Mouse (Mus musculus) bone marrow macrophage, adult 2 months (primary cell): ENCODE results near the gene 2310033P09Rik. TPM values are rescaled to one million over a fixed set of nuclear protein-coding genes. Genes with fewer than 3 reads are reported as not detected.

Experiments used
- H3K27ac ChIP-seq: 2 replicates; pipeline ENCODE4 v1.5.1; 2012; ENCODE audit warnings: low read depth, low read length; ENCODE audit not compliant: insufficient read depth
- H3K4me1 ChIP-seq: 2 replicates; pipeline ENCODE4 v1.6.1; 2012; ENCODE audit warnings: low read length; ENCODE audit not compliant: control insufficient read depth, insufficient read depth
- H3K4me3 ChIP-seq: 2 replicates; pipeline ENCODE4 v1.5.1; 2012; ENCODE audit warnings: mild to moderate bottlenecking, low read length, moderate library complexity; ENCODE audit not compliant: insufficient read depth
- CTCF ChIP-seq: IDR thresholded peaks from 2 replicates; pipeline ENCODE4 v1.5.1; 2012; ENCODE audit warnings: low read depth, mild to moderate bottlenecking, low read length, moderate library complexity
- POLR2A ChIP-seq: IDR thresholded peaks from 2 replicates; pipeline ENCODE4 v1.6.1; 2012; ENCODE audit warnings: mild to moderate bottlenecking, low read depth, low read length, borderline replicate concordance
- polyA plus RNA-seq: library from polyadenylated mRNA; stranded (reverse); fragments of >200 nt; gene quantifications from 2 replicates; pipeline ENCODE4 v1.2.4, GENCODE M21; 2012; ENCODE audit not compliant: missing spikeins, insufficient read depth, insufficient read length

2310033P09Rik gene
- polyA plus RNA-seq, 1 experiment, result 18.9 TPM

GRCm38 (mm10) chr11:59216955-59217354 is 8.8 kb downstream of the 2310033P09Rik start:
- H3K27ac ChIP-seq, result peak overlapping the region; percentile 23
- peaks cover 67% of the 10 kb centered on the region for H3K4me1 ChIP-seq
- TF ChIP-seq CTCF, result no peak
- TF ChIP-seq POLR2A, result no peak
- no peak overlapping the region for H3K4me3 ChIP-seq

DNA sequence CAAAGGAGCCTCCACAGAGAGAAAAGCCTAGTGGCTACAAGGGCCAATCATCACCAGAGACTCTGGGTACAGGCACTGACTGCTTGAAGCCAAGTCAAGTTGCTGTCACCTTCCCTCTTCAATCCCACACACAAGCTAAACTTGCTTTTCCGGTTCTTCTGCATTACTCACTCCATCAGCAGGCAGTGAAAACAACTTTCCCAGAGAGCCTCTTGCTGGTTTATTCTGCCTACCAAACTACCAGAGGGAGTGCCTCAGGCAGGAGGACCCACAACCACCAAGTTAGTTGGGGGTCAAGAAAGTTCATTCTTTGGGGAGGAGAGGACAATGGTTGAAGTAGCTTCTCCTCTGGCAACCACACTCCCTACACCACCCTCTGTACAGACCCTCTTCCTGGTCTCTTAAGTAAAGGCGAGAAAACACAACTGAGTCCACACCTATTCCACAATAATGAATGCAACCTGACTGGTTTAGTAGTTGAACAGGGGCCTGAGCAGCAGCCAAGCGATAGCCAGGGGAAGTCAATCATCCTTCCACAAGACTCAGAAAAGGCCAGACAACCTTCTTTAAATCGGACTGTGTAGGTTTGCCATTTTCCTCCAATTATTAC is 10.4 kb downstream of the 2310033P09Rik start:
- H3K4me1 ChIP-seq, result peaks cover 71% of the 10 kb centered on the region
- no peak for TF ChIP-seq POLR2A
- no peak for TF ChIP-seq CTCF
- H3K27ac ChIP-seq, result no peak overlapping the region
- no peak overlapping the region for H3K4me3 ChIP-seq

GRCm38 (mm10) chr11:59219064-59219463 is 10.9 kb downstream of the 2310033P09Rik start:
- H3K27ac ChIP-seq, result no peak overlapping the region
- H3K4me3 ChIP-seq, result no peak overlapping the region
- peaks cover 74% of the 10 kb centered on the region for H3K4me1 ChIP-seq
- TF ChIP-seq POLR2A (no peak), CTCF (0 out of 2 replicates have a peak, but pooled peaks have one; percentile 13)

GRCm38 (mm10) chr11:59221604-59222003 is 13.5 kb downstream of the 2310033P09Rik start:
- Histone ChIP-seq H3K4me1 (peaks cover 82% of the 10 kb centered on the region), H3K27ac (peak overlapping the region; percentile 63), H3K4me3 (no peak overlapping the region)
- TF ChIP-seq POLR2A (no peak), CTCF (no peak)

- H3K4me1 ChIP-seq, result peaks cover 76% of the 10 kb centered on the region
- H3K27ac ChIP-seq, result no peak overlapping the region
- TF ChIP-seq POLR2A (no peak), CTCF (no peak)
These were observed 14.2 kb downstream of the 2310033P09Rik start for GRCm38 (mm10) chr11:59222306-59222705.

DNA sequence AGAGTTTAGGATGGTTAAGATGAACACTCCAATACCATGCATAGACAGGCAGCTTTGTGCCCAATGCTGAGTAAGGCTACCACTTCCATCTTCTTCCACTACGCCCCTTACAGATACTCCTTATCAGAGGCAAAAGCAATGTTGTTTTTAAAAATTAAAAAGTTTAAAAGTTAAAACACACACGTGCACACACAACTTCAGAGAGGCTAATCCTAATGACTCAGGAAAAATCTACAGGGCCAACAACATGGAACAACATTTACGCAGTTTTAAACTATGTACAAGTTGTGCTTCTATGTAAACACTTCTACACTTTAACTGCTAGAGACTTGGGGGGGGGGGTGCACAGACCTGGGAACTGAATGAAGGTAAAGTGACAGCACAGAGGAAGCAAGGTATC is 15.9 kb downstream of the 2310033P09Rik start:
- TF ChIP-seq CTCF (no peak), POLR2A (no peak)
- Histone ChIP-seq H3K4me3 (no peak overlapping the region), H3K4me1 (peaks cover 62% of the 10 kb centered on the region), H3K27ac (no peak overlapping the region)

More at GRCm38 (mm10) chr11:59222306-59222705, 14.2 kb downstream of the 2310033P09Rik start:
- no peak overlapping the region for H3K4me3 ChIP-seq

- TF ChIP-seq CTCF, result no peak
- no peak for TF ChIP-seq POLR2A
- H3K4me3 ChIP-seq, result no peak overlapping the region
- H3K4me1 ChIP-seq, result peaks cover 62% of the 10 kb centered on the region
- no peak overlapping the region for H3K27ac ChIP-seq
These were observed 16.3 kb downstream of the 2310033P09Rik start for GRCm38 (mm10) chr11:59224470-59224869.

DNA sequence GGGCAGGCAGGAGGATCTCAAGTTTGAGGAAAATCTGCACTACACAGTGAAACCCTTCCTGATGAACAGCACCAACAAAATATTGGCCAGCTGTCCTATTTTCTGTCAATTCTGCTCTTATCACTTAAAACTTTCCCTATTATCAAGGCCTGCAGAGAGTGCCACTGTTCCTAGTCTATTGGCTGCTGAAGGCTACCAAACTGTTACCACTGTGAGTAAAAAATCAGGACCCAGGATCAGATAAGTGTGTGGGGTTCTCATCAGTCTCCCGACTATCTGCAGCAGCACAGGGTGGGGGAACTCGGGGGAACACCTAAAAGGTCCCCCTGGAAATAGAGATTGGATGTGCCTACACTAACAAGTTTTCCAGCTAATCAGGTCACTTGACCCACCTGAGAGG is 17.0 kb downstream of the 2310033P09Rik start:
- TF ChIP-seq POLR2A (no peak), CTCF (no peak)
- Histone ChIP-seq H3K4me3 (no peak overlapping the region), H3K4me1 (peaks cover 57% of the 10 kb centered on the region), H3K27ac (no peak overlapping the region)

- H3K4me3 ChIP-seq, result peak overlapping the region; percentile 92
- H3K4me1 ChIP-seq, result peaks cover 50% of the 10 kb centered on the region
- no peak for TF ChIP-seq CTCF
- TF ChIP-seq POLR2A, result no peak
- peak overlapping the region; percentile 11 for H3K27ac ChIP-seq
These were observed 18.1 kb downstream of the 2310033P09Rik start for GRCm38 (mm10) chr11:59226251-59226650.

GRCm38 (mm10) chr11:59226787-59227603 is 18.9 kb downstream of the 2310033P09Rik start:
- TF ChIP-seq CTCF (0 out of 2 replicates have a peak, but pooled peaks have one; percentile 15), POLR2A (no peak)
- H3K4me1 ChIP-seq, result peaks cover 44% of the 10 kb centered on the region
- peak overlapping the region; percentile 92 for H3K4me3 ChIP-seq
- H3K27ac ChIP-seq, result peak overlapping the region; percentile 95
